Mouse (Mus musculus) cerebellum, postnatal 4 days (tissue): ENCODE measurements around the gene Zfp871.
"Not testable (repeated sequence)": the region's sequence is repeated elsewhere in the genome, so short reads cannot be mapped to it uniquely, and the experiment has no call there.

Experiments
- DNase-seq, 2 experiments: peaks; one replicate each; pipeline ENCODE4 v3.0.0; 2022; ENCODE audit warnings: low spot score in 2 of 2, mixed read lengths in 1 of 2

Gene Zfp871

GRCm38 (mm10) chr17:32738406-32738805 lies 49.7 kb downstream of the Zfp871 start:
- no peak for DNase-seq

GRCm38 (mm10) chr17:32729029-32729428 lies 59.1 kb downstream of the Zfp871 start:
- DNase-seq = no peak

- DNase-seq = not testable (repeated sequence)
Measured at GRCm38 (mm10) chr17:32726360-32726759, 61.7 kb downstream of the Zfp871 start.

- no peak for DNase-seq
Measured at GRCm38 (mm10) chr17:32722771-32723170, 65.3 kb downstream of the Zfp871 start.

GRCm38 (mm10) chr17:32722151-32722550 lies 65.9 kb downstream of the Zfp871 start:
- not testable (repeated sequence) for DNase-seq
